Mouse (Mus musculus) brain, adult 2 months (tissue): Measurements from ENCODE around the gene Gm26602.
"Not testable (repeated sequence)": the region's sequence is repeated elsewhere in the genome, so short reads cannot be mapped to it uniquely, and the experiment has no call there.

Experiments
- DNase-seq: peaks from one replicate; pipeline ENCODE4 v3.0.0; 2011; ENCODE audit warnings: low read depth, low spot score

The Gm26602 gene

GRCm38 (mm10) chr10:79884938-79885337 lies 25.7 kb upstream of the Gm26602 start:
- DNase-seq: not testable (repeated sequence)

GRCm38 (mm10) chr10:79886054-79886453 lies 24.6 kb upstream of the Gm26602 start, which contains the start of gene Elane:
Elane (plus strand) TSS chr10:79886247.
- DNase-seq: no peak

- DNase-seq: no peak
These were observed 24.0 kb upstream of the Gm26602 start for GRCm38 (mm10) chr10:79886611-79887010.

- no peak for DNase-seq
These were observed 21.3 kb upstream of the Gm26602 start for GRCm38 (mm10) chr10:79889386-79889785.

- DNase-seq: no peak
These were observed 20.0 kb upstream of the Gm26602 start, which contains the start of gene Cfd for GRCm38 (mm10) chr10:79890670-79891069. Cfd (plus strand) TSS chr10:79890853.

GRCm38 (mm10) chr10:79892451-79893118 lies 18.1 kb upstream of the Gm26602 start:
- DNase-seq: peak; percentile 79

- DNase-seq: no peak
These were observed 14.3 kb upstream of the Gm26602 start for GRCm38 (mm10) chr10:79896306-79896705.

GRCm38 (mm10) chr10:79896814-79897213 lies 13.8 kb upstream of the Gm26602 start:
- DNase-seq: no peak

- DNase-seq: no peak
These were observed 13.1 kb upstream of the Gm26602 start for GRCm38 (mm10) chr10:79897316-79898245.

- peak; percentile 95 for DNase-seq
These were observed 9.7 kb upstream of the Gm26602 start for GRCm38 (mm10) chr10:79900951-79901410.

GRCm38 (mm10) chr10:79906712-79907111 lies 3.9 kb upstream of the Gm26602 start:
- no peak for DNase-seq

- DNase-seq: no peak
These were observed 3.2 kb upstream of the Gm26602 start for GRCm38 (mm10) chr10:79907415-79907814.

- peak; percentile 98 for DNase-seq
These were observed 2.2 kb upstream of the Gm26602 start, which contains the start of gene Med16 for GRCm38 (mm10) chr10:79908167-79909091. Med16 (minus strand) TSS chr10:79908923.

GRCm38 (mm10) chr10:79909092-79909922 lies 1.3 kb upstream of the Gm26602 start:
- peak; percentile 78 for DNase-seq

GRCm38 (mm10) chr10:79912412-79912811 lies 1.8 kb downstream of the Gm26602 start:
- no peak for DNase-seq

- DNase-seq: no peak
These were observed 3.7 kb downstream of the Gm26602 start for GRCm38 (mm10) chr10:79914131-79914947.

- no peak for DNase-seq
These were observed 4.4 kb downstream of the Gm26602 start for GRCm38 (mm10) chr10:79914948-79915596.

- DNase-seq: peak; percentile 53
These were observed 5.4 kb downstream of the Gm26602 start for GRCm38 (mm10) chr10:79916081-79916480.
